Mouse (Mus musculus) right cerebral cortex, adult 2 months (tissue): Measurements from ENCODE around the gene Cdh5.
"Not testable (repeated sequence)": the region's sequence is repeated elsewhere in the genome, so short reads cannot be mapped to it uniquely, and the experiment has no call there.

ENCODE experiments used
- DNase-seq, 2 experiments: peaks; one replicate each; pipeline ENCODE4 v3.0.0; 2021 to 2022; ENCODE audit warnings: low spot score in 2 of 2

Gene Cdh5

DNA sequence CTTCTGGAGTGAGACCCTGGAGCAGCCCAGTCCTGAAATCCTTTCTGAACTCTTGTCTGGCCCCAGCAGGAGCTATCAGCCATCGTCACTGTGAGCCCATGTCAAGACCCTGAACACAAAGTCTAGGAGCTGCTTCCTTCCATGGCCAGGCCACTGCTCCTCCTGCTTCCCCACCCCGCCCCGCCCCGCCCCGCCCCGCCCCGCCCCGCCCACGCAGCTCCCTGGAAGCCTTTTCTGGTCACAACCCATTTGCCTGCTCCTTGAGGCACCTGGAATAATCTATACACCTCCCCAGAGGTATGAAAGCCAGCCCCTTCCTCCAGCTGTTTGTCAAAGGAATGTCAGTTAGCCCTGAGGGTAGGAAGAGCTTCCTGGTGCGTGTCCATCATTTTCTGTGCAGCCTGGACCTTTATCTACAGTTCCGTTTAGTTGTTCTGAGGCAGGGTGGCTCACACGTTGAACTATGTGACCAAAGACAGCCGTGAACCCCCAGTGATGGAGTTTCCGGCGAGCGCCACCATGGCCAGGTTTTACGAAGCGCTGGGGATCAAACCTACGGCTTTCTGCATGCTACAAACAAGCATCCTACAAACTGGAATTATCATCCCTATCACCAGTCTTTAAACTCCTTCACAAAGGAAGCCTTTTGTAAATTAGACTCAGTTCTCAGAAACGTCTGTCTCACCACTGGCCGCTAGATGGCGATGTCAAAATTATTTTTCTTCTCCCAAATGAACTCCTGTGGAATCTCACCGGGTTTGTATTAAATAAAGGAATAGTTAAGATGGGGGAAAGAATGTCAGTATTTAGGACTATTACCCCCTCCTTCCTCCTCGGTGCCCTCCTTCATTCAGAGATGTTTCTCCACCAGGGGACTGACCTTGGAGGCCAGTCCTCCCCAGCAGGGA lies 10.2 kb upstream of the Cdh5 start:
- DNase-seq: peak in 1 of 2 experiments; percentile 66

DNA sequence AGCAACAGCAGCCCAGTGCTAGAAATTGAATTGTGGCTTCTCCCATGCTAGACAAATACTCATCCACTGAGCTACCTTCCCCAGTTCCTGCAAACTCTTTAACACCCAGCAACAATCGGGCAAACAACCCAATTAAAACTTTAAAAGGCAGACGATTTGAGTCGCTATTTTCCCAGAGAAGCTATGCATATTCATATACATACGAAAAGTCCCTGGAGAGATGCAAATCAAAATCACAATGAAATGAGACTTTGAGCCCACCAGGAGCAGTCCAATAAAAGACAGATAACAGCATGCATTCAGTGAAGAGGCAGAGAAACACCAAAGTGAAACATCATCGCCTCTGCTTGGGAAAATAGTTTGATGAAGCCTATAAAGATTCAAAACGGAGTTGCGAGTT lies 8.1 kb upstream of the Cdh5 start:
- DNase-seq: no peak

DNA sequence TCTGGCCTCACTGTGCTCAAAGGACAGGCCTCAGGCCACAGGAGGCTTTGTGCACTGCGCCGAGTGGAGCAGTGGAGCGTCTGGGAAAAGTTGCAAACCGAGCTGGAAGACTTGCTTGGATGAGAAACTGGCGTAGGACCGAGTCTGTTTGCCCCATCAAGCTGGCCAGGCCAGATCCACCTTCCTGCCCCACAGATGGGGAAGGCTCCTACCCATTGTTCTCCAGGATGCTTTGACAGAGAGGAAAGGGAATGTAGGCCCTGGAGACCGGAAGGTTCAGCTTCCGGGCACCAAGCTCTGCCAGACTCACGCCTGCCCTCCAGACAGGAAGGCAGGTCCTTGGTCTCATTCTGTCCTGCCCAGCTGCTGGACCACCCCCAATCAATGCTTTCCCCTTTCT lies 5.8 kb upstream of the Cdh5 start:
- DNase-seq: no peak

DNA sequence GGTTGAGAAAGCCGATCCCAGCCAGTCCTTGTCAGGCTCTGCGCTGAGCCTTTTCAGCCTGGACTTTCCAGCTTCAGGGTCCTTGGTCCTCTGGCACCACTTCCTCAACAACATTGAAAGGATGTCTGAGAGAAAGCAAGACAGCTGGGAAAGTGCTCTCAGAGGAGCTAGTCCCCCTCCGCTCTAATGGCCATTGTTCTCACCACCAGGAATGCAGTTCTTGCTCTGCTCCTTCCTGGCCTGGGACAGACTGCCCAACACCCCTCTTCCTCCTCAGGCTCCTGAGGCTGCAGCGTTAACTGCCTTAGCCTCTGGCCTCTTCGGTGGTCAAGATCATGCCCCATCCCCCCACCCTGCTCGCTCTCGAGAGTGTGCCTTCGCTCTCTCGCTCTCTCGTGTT lies 4.8 kb upstream of the Cdh5 start:
- DNase-seq: no peak

DNA sequence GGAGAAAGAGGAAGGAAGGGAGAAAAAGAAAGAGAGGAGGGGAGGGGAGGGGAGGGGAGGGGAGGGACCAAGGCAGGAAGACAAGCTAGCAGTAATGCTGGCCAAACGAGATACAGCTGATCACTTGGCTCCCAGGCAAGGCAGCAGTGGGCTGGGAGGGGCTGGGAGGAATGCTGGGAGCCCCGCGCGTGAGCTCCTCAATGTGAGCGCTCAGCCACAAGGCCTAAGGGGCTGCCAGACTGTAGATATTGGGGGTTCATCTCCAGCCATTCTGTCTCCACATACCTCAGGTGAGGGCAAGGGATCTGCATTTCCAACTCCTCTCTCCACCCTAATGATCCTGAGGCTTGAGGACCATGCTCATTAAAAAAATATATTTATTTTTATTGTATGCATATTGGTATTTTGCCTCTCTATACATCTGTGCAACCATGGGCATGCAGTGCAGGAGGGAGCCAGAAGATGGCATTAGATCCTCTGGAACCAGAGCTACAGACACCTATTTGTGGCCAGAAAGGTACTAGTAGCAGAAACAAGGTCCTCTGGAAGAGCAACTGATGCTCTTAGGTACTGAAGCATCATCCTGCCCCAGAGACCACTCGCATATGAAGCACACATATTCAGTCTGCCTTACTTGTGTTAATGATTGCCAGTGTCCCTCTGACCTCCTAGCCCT lies 2.6 kb upstream of the Cdh5 start:
- DNase-seq: peak; percentile 57 to 70

DNA sequence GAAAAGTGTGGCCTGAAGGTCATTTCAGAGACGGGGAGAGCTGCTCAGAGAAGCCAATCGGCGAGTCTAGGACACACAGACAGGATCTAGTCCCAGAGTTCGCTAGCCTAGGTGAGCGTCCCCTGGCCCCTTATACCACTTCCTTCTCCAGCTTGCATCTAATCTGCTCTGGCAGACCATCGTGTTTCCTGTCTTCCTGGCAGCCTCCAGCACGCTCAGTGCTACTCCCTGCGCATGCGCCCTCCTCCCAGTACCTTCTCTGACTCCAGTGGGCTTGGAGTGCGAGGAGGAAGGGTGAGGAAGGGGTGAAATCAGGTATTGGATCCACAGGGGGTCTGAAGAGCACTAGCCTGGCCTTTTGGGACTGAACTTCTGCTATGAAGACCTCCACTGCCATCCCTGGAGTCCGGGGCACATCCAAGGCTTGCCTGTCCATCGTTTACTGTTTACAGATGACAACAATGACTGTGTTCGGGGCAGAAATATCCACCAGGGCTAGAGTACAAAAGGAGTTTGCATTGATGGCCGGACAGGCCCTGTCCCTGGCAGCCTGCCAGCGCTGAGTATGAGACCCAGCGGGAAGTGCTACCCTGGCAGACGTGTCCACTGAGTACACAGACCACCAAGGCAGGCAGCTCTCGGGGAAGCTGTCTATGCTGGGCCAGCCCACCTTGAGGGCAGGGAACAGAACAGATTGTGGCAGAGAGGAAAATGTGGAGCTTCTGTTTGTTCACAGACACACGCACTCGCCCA lies 1.9 kb upstream of the Cdh5 start:
- no peak for DNase-seq

DNA sequence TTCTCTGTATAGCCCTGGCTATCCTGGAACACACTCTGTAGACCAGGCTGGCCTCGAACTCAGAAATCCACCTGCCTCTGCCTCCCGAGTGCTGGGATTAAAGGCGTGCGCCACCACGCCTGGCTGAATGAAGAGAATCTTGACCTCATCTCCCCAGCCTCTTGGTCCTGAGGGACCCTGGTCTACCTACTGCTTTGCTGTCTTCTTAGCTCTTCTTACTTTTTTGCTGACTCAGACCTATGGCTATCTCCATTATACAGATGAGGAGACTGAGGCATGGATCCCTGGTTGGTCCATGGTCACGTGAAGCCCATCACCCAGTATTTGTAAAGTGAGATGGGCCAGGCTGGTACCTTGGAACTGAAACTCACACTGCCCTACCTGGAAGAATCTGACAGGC lies 701 bp upstream of the Cdh5 start:
- DNase-seq: not testable (repeated sequence)

DNA sequence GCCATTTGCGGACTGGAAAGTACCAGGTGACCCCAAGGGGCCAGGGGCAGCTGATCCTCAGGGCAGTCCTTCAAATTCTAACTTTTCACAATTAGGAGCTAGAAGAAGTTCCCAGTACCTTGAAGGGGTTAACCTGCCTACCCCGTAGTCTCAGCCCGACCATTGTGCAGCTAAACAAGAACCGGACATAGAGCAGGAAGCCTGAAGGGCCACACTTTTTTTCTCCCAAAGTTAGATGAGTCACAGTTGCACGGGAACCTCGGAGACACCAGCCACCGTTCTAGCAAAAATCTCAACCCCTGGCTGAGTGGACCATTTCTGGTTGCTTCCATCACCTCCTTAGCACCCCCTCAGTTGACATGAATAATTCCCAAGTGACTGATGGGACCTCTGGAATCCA lies 2.0 kb downstream of the Cdh5 start:
- DNase-seq: no peak

DNA sequence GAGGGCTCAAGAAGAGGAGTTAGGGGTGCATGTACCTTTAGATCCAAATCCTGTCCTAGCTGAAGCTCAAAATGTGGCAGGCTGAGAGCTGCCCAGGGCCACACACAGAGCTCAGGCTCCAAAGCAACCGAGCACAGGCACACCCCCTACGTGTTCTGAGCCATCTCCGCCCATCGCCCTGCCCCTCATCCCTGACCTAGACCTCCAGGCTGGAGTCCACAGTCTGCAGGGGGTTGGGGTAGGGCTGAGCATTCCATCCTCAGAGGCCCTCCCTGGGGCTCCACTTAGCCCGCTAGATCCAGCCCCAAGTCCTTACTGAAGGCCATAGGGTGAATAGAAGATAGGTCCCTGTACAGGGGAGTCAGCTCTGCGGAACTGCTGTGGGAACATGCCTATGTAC lies 4.3 kb downstream of the Cdh5 start:
- DNase-seq: no peak

DNA sequence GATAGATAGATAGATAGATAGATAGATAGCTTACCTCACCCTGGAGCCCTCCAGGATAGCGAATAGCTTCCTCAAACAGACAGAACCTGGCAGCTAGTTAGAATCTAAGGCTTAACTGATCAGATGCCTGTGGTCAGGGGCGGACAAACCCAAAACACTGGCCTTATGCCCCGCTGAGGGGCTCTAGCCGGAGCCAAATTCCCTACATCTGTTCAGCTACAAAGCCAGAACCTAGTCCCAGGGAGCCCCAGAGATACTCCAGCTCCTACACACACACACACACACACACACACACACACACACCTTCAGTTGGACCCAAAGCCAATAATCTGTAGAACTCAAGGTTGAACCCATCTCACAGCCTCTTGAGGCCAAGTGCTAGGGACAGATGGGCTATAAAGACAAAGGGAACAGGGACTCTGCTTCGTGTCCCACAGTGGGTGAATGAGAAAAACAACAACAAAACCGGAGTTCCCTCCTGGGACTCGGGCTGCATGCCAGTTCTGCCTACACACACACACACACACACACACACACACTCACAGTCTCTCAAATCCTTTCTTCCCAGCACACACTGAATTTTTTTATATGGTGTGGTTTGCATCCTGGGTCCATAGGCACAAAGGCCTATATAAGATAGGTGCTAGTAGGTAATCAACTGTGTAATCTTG lies 5.0 kb downstream of the Cdh5 start:
- no peak for DNase-seq

DNA sequence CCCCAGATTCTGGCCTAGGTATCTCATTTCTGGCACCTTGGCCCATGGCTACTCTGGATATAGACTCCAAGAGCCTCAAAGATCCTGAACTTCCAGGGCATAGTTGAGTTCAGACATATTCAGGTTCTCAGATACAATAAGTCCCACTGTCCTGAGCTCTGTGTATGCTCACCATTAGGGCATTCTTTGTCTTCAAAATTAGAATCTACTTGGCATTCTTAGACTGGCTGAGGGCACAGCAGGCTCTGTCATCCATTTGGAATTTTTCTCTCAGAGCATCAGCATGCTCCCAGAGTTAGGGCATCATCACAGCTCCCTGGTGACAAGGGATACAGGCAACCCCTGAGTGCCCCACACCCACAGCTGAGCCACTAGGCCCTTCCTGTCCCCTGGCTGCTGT lies 5.7 kb downstream of the Cdh5 start:
- DNase-seq: no peak

DNA sequence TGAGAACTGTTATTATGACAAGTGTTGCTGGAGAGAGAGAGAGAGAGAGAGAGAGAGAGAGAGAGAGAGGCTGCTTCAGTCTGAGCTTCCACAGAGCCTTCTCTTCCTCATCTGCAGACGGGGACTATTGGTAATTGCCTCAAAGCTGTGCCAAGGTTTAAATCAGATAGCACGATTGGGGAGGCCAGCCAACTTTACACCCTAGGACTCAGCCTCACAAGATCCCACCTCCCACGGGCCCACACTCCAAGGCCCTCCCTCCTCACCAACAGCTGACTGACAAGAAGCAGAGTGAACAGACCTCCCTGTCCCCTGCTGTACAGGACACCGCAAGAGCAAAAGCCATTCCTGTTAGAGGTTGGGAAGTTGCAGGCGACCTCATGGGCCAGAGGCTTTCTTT lies 6.6 kb downstream of the Cdh5 start:
- DNase-seq: no peak

DNA sequence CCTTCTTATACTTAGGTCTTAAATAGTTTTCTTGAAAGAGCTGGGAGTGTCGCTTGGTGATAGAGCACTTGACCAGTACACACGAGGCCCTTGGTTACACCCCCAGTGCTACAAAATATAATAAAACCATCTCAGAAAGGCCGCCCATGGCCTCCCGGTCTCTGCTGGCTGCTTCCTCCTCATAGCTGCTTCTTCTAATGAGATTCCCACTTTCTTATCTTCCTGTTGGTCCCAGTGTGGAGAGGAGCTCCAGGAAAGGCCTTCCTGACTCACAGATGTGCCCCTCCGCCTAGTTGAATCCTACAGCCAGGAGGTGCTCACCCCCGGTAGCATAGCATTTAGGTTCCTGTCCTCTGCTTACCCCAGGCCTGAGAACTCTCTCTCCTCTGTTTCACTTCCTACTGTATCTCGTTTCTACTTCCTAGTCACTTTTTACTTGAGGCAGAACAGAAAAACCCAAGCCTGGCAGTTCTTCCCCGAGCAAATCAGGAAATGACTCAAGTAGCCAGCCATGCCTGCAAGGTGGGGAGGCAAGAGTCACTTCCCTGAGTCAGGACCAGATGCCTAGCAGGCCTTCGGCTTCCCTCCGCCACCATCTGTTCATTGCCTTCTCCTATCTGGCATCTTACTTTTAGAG lies 9.2 kb downstream of the Cdh5 start:
- DNase-seq: no peak

DNA sequence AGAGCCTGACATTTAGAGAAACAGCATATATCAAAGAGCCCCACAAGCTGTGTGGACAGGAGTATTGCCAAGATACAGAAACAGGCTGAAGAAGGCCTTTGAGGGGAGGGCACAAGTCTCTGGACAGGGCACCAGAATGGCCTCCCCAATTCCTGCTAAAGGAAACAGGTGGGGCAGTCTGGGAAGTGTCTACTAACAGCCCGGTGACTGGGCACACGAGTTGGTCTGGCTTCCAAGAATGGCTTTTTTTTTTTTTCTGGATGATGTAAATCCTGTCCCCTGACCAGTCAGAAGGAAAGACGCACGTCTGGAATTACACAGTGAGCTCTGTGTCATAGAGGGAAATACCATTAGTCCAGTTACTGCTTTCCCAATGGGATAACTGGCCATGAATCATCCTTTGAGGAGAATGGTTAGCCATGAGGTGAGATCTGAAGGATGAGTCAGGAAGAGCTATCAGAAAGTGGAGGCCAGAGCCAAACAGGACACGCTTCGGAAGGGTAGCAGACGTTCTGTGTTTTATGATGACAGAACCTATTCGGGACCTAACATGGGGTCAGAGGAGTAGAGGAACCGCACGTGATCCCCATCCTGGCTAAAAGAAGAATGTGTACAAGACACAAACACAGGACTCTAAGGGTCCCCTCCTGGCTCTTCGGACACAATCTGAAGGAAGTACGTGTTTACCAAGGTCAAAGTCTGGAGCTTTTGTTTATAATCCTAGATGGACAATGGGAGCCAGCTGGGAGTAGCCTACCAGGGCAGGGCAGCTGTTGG lies 20.4 kb downstream of the Cdh5 start:
- no peak for DNase-seq

DNA sequence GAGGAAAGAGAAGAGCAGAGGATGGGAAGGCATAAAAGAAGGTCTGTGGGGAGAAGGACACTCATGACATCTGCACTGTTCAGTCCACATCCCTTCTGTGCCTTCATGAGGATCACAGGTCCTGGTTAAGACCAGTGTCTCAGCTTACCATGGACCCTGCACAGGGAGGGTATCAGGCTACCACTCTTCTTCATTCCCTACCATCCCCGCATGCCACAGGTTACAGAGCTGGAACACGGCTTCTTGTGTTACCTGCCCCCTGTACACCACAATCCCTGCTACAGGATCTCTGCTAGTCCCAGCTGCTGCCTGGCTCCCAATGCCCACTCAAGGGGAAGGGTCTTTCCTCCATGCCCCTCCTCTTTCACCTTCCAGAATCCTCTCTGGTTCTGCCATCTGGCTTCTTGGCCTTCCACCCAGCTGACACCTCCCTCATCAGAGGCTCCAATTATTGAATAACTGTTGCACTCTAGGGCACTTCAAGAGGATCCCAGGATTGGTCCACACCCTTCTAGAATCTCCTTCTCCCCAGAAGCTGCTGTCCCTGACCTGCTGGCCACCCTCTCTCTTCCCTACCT lies 21.7 kb downstream of the Cdh5 start:
- DNase-seq: no peak

DNA sequence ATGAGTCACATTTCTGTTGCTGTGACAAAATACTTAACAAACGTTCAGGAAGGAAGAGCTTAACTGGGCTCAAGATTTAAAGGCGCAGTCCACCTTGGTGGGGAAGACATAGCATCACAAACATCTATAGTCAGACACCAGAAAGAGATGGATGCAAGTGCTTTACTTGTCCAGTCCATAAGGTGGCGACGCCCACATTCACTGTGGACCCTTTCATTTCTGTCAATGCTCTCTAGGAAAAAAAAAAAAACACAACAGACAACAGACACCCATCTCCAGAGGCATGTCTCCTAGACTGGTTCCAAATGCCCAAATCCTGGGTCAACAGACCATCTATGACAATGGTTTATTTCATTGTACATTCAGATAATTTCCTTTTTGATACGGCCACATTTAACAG lies 23.1 kb downstream of the Cdh5 start:
- no peak for DNase-seq

DNA sequence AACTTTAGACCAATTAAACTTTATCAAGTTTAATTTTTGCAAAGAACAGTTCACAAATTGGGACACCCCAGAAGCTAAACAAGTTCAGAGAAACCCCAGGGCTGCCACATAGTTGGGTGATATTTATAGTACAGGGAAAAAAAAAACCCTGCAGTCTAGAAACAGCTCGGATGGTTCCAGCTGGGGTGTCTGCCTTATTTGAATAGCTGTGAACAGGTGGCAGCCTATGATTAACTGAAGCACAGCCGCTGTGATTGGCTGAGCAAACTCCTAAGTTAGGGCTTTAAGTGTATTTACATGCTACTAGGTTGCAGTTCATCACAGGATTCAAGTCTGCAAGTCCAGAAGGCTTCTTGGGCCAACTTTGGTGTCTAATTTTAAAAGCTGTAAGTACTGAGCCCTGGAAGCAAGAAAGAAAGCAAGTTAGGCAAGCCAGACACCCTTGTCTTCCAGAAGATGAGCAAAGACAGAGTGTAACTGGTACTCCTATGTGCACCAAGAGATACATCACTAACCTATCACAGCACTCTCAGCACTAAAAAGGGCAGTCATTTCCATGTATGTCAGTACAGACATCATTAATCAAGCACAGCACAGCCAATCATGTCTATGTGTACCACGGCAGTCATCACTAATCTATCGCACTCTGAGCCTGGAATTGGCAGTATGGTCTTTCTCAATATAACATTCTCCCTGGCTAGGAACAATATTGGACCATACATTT lies 25.9 kb downstream of the Cdh5 start:
- DNase-seq: peak; percentile 49 to 58

DNA sequence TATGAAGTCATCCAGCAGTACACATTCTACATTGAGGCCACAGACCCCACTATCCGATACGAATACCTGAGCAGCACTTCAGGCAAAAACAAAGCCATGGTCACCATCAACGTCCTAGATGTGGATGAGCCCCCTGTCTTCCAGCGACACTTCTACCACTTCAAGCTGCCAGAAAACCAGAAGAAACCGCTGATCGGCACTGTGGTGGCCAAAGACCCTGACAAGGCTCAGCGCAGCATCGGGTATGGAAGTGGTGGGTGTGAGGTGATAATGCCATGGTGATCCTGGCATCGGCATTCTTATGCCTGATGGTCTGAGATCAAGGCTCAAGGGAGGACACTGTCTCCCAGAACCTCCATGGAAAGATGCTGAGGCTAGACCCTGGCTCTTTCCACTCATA lies 29.5 kb downstream of the Cdh5 start:
- DNase-seq: no peak

DNA sequence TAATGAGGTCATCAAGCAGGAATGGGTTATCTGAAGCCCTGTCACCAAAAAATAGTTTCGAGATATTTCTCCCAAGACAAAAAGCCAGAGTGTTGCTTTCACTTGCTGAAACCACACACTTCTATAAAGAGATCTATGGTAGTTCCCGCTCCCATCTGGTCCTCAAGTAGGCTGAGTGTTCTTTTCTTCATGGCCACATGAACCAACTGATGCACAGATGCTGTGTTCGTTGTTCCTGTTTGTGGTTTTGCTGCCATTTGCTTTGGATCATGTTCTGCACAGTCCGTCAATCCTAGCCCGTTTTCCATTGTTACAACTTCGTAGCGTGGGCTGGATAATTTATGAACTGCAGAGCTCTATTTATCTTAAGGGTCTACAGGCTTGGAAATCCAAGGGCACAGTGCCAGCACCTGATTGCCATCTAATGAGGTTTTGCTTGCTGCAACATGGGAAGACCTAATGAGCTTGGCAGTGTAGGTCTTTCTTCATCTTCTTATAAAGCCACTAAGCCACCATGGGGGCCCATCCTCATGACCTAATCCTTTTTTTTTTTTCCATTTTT lies 30.1 kb downstream of the Cdh5 start:
- no peak for DNase-seq
